Mouse (Mus musculus) bone marrow macrophage, adult 2 months (primary cell): ENCODE measurements at regions not wholly inside any gene's neighbourhood (a gene's known extent, or its start where the extent isn't known, plus 50 kb on each side); places are given as distances from the start of the nearest gene placed in this dataset.

ENCODE experiments used
- CTCF ChIP-seq: IDR thresholded peaks from 2 replicates; pipeline ENCODE4 v1.5.1; 2012; ENCODE audit warnings: low read depth, mild to moderate bottlenecking, low read length, moderate library complexity
- POLR2A ChIP-seq: IDR thresholded peaks from 2 replicates; pipeline ENCODE4 v1.6.1; 2012; ENCODE audit warnings: mild to moderate bottlenecking, low read depth, low read length, borderline replicate concordance

DNA sequence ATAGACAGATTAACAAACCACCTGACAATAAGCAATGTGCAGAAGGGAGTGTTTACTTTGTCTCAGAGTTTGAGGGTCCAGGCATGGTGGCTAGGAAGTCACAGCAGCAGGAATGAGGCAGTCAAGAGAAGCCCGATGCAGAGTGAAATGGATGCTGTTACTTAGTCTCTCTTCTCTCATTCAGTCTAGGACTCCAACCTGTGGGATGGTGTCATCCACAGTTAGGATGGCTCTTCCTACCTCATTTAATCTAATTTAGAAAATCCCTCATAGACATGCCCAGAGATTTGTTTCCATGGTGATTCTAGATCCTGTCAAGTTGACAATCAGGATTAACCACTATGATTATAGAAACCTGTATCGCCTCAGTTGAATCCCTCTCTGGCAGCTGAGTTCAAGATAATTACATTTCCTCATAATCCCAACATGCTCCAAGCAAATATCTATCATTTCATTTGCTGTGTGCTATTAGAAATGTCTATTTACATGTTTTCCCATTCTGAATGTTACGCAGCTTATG is 283.2 kb downstream of the Gm7489 start:
- TF ChIP-seq CTCF (no peak), POLR2A (no peak)
